Mouse (Mus musculus) lung, postnatal 0 days (tissue): ENCODE results near the gene Fam114a1. TPM values are rescaled to one million over a fixed set of nuclear protein-coding genes. Genes with fewer than 3 reads are reported as not detected.

Experiments
- ATAC-seq: fragments of 200-750 bp; cut with Nextera tagmentation; 2 replicates; pipeline ENCODE4 v1.8.0; 2017; ENCODE audit warnings: moderate library complexity
- DNase-seq: peaks from one replicate; pipeline ENCODE4 v3.0.0-alpha.2; 2016; ENCODE audit warnings: low spot score
- H3K27ac ChIP-seq: fragments of 300-500 bp; sonication (generic); 2 replicates; pipeline ENCODE4 v1.5.1; 2014; ENCODE audit warnings: antibody characterized with exemption, mild to moderate bottlenecking, low read length, mixed read lengths
- H3K27me3 ChIP-seq: fragments of 300-500 bp; sonication (generic); replicated peaks from 2 replicates; pipeline ENCODE4 v1.6.1; 2014; ENCODE audit warnings: low read length, mixed read lengths; ENCODE audit not compliant: insufficient read depth
- H3K36me3 ChIP-seq: fragments of 300-500 bp; sonication (generic); 2 replicates; pipeline ENCODE4 v1.6.1; 2014; ENCODE audit warnings: low read length, mixed read lengths; ENCODE audit not compliant: insufficient read depth
- H3K4me1 ChIP-seq: fragments of 300-500 bp; sonication (generic); 2 replicates; pipeline ENCODE4 v1.6.1; 2014; ENCODE audit warnings: antibody characterized with exemption, low read depth, low read length, mixed read lengths; ENCODE audit not compliant: insufficient read depth
- H3K4me2 ChIP-seq: fragments of 300-500 bp; sonication (generic); replicated peaks from 2 replicates; pipeline ENCODE4 v1.6.1; 2014; ENCODE audit warnings: low read depth, mild to moderate bottlenecking, low read length, moderate library complexity, mixed read lengths
- H3K4me3 ChIP-seq: fragments of 300-500 bp; sonication (generic); 2 replicates; pipeline ENCODE4 v1.5.1; 2014; ENCODE audit warnings: low read depth, low read length
- H3K9ac ChIP-seq: fragments of 300-500 bp; sonication (generic); replicated peaks from 2 replicates; pipeline ENCODE4 v1.6.1; 2014; ENCODE audit warnings: low read depth, mild to moderate bottlenecking
- H3K9me3 ChIP-seq: fragments of 300-500 bp; sonication (generic); 2 replicates; pipeline ENCODE4 v1.6.1; 2016; ENCODE audit warnings: low read length, mixed read lengths
- CTCF ChIP-seq: IDR thresholded peaks from 2 replicates; pipeline ENCODE4 v1.5.1; 2016; ENCODE audit warnings: antibody characterized with exemption, mild to moderate bottlenecking
- EP300 ChIP-seq: IDR thresholded peaks from 2 replicates; pipeline ENCODE4 v1.6.1; 2016; ENCODE audit warnings: antibody characterized with exemption, mild to moderate bottlenecking, control low read depth
- WGBS: fragments of 180-500 bp; shearing (Covaris S2); extraction: QIAGEN DNeasy Blood & Tissue Kit; methylation state at CpG from one replicate; pipeline ENCODE4 v1.1.7; 2014; 5-methylcytosine and 5-hydroxymethylcytosine counted together
- polyA plus RNA-seq: library from polyadenylated mRNA; unstranded; fragments of >200 nt; fragmentation: Nextera tagmentation; extraction: Ambion mirVana; gene quantifications from 2 replicates; pipeline ENCODE4 v1.2.1, GENCODE M21; 2015

Fam114a1 gene
- 26.3 and 30.9 TPM in 2 replicates for polyA plus RNA-seq

DNA sequence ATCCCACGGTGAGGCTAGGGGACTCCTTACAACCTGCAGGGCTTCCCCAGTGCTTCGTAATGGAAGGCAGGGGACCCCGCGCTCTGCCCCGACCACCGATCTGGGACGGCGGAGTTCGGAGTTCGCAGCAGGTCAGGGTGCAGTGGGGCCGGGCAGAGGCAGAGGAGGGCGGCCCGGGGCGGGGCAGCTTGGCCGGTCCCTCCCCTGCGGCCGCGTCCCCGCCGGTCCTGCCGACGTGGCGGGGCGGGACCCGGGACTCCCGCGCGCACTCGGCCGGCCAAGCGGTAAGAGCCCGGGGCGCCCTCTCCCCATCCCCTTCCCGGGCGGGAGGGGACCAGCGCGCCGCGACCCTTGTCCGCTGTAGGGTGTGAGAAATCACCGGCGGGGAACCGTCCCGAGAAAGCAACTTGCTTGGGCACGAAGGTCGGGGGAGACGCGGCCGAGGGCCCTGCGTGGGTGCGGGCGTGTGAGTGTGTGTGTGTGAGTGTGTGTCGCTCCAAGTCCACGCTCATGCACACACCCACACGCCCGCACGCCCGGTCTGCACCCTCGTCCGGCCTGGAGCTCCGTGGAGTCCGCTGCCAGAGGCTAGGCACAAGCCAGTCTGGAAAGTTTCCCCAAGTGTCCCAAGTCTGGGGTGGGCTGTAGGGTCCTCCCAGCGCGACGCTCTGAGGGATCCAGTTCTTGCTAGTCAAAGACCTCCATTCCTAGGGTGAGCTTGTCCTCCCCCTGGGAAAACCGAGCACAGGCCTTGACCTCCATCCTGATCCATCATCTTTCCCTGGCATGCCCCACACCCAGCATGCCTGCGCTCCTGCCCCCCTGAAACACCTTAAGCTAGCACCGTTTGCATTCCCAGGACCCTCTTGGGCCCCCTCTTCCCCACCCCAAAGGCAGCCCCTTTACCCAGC lies at the start of gene Fam114a1:
Gene Fam114a1, plus strand, starts transcription at position 211 of the 911 bp plus-strand sequence.
- H3K36me3 ChIP-seq: no peaks in the 10 kb centered on the region
- H3K27me3 ChIP-seq: no peaks in the 10 kb centered on the region
- TF ChIP-seq EP300: no peak
- TF ChIP-seq CTCF: no peak
- DNase-seq (peak; percentile 94), ATAC-seq (peak; percentile 95)
- H3K27ac ChIP-seq: peak within 1 kb of the TSS; percentile 72
- H3K4me1 ChIP-seq: no peaks in the 10 kb centered on the region
- H3K4me2 ChIP-seq: peak within 1 kb of the TSS; percentile 88
- H3K4me3 ChIP-seq: peak within 1 kb of the TSS; percentile 71
- peak within 1 kb of the TSS; percentile 68 for H3K9ac ChIP-seq
- WGBS: 1% methylated on average over 48 of the region's 68 CpGs
- H3K9me3 ChIP-seq: no peaks in the 10 kb centered on the region

DNA sequence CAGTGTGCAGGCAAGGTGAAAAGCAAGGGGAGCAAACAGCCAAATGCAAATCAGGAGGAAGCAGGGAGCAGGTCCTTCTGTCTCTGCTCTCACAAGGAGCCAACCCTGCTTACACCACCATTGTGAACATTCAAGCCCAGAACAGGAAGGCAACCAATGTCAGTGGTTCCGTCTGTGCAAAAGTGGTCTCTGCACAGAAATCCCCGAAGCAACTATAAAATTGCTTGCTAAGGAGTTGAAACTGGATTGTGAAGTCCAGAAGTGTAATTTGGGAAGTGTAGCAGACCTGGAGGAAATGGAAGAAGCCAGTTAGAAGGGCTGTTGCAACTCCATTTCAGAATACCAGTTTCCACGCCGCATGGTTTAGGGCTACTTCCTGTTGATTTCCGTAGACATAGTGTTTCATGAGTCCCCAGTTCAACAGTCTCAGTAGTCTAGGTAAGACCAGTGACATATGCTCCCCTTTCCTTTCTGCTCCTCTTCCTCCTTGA lies 46.9 kb upstream of the Fam114a1 start:
- TF ChIP-seq EP300: no peak
- TF ChIP-seq CTCF: no peak
- Histone ChIP-seq H3K9me3 (no peaks in the 10 kb centered on the region), H3K36me3 (no peaks in the 10 kb centered on the region), H3K4me1 (no peaks in the 10 kb centered on the region), H3K27me3 (no peaks in the 10 kb centered on the region), H3K4me3 (no peak overlapping the region), H3K9ac (no peak overlapping the region), H3K4me2 (no peak overlapping the region), H3K27ac (no peak overlapping the region)
- DNase-seq: no peak
- ATAC-seq: no peak
- WGBS: 78% methylated on average over 5 of the region's 5 CpGs

DNA sequence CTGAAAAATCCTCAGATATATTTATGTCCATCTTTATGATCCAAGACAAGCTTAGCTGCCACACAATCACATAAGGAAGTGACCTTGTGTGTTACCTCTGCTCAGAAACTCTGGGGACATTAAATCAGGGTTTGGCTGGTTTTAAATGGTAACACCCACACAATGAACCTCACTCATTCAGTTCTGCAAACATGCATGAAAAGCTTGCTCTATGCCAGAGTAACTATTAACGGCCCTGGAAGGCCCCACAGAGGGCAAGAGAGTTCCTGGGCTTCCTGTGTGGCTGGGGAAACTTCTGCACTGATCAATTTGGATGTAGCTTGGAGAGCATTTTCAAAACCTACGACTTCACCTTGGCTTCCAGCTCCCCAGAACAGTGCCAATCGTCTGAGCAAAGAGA lies 37.7 kb upstream of the Fam114a1 start:
- Histone ChIP-seq H3K27ac (no peak overlapping the region), H3K4me2 (no peak overlapping the region), H3K9me3 (no peaks in the 10 kb centered on the region), H3K36me3 (no peaks in the 10 kb centered on the region), H3K4me3 (no peak overlapping the region), H3K27me3 (no peaks in the 10 kb centered on the region), H3K4me1 (no peaks in the 10 kb centered on the region), H3K9ac (no peak overlapping the region)
- 56% methylated on average over 3 of the region's 3 CpGs for WGBS
- ATAC-seq (no peak), DNase-seq (no peak)
- TF ChIP-seq CTCF (no peak), EP300 (no peak)

DNA sequence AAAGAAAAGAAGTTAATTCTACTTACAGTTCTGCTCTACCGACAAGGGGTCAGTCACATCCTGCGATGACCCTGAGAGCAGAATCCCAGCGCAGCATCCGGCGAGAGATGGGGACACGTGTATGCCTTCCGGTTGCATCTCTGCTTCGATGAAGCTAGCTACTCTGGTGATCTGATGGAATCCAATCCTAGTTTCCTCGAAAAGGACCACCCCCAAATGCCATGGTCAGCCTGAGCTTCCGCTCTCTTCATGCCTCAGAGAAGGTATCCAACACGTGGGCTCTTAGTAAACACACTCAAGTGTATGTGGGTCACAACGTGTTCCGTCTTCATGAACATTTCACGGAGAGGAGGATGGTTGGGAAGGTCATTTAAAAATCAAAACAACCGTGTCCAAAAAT lies 37.1 kb upstream of the Fam114a1 start:
- H3K9me3 ChIP-seq: no peaks in the 10 kb centered on the region
- no peak for DNase-seq
- no peaks in the 10 kb centered on the region for H3K27me3 ChIP-seq
- no peak overlapping the region for H3K27ac ChIP-seq
- no peak for ATAC-seq
- H3K4me3 ChIP-seq: no peak overlapping the region
- no peak overlapping the region for H3K4me2 ChIP-seq
- H3K9ac ChIP-seq: no peak overlapping the region
- TF ChIP-seq CTCF (no peak), EP300 (no peak)
- H3K4me1 ChIP-seq: no peaks in the 10 kb centered on the region
- no peaks in the 10 kb centered on the region for H3K36me3 ChIP-seq
- whole genome bisulfite sequencing: 80% methylated on average over 15 of the region's 15 CpGs

DNA sequence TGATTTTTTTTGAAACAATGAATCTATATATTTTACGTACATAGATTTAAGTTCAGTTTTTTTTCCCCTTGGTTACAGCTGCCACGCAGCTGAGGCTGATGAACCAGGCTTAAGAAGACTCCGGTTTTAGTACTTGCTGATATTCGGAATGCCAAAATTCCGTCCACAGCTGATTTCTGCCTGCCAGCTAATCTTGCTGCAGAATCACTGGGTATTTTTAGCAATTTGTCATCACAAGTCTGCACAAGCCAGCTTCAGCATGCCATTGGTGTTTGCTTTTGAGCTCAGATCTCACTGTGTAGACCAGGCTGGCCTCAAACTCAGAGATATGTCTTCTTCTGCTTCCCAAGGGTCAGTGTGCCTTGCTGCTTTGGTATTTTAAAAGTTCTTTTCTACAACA lies 18.4 kb upstream of the Fam114a1 start:
- no peak overlapping the region for H3K9ac ChIP-seq
- no peak for ATAC-seq
- no peak for DNase-seq
- no peaks in the 10 kb centered on the region for H3K36me3 ChIP-seq
- TF ChIP-seq EP300 (no peak), CTCF (no peak)
- H3K9me3 ChIP-seq: no peaks in the 10 kb centered on the region
- WGBS: 69% methylated on average over 5 of the region's 5 CpGs
- H3K4me2 ChIP-seq: no peak overlapping the region
- no peak overlapping the region for H3K27ac ChIP-seq
- H3K4me3 ChIP-seq: no peak overlapping the region
- H3K4me1 ChIP-seq: no peaks in the 10 kb centered on the region
- no peaks in the 10 kb centered on the region for H3K27me3 ChIP-seq

DNA sequence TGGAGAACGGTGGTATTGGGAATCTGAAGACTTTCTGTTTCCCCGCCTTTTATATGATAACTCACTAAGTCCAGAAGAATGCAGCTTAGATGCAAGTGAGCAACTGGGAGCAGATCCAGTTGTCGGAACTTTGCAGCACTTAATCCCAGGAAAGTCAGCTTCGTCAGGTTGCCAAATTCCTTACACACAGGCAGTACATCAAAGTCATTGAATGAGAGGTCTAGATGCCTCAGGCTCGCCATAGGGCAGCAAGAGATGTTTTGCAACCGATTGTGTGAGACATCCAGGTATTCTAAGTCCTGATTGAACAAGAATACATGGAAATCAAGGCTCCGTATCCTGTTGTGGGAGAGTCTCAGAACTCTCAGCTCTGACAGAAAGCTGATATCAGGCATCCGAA lies 14.9 kb upstream of the Fam114a1 start:
- no peaks in the 10 kb centered on the region for H3K9me3 ChIP-seq
- no peak overlapping the region for H3K9ac ChIP-seq
- WGBS: 72% methylated on average over 8 of the region's 8 CpGs
- no peak overlapping the region for H3K4me2 ChIP-seq
- ATAC-seq (no peak), DNase-seq (no peak)
- no peak overlapping the region for H3K27ac ChIP-seq
- no peaks in the 10 kb centered on the region for H3K27me3 ChIP-seq
- no peaks in the 10 kb centered on the region for H3K36me3 ChIP-seq
- no peak overlapping the region for H3K4me3 ChIP-seq
- H3K4me1 ChIP-seq: no peaks in the 10 kb centered on the region
- no peak for TF ChIP-seq EP300
- TF ChIP-seq CTCF: no peak
